Mouse (Mus musculus): ENCODE results near the gene Shf.

The Shf gene

DNA sequence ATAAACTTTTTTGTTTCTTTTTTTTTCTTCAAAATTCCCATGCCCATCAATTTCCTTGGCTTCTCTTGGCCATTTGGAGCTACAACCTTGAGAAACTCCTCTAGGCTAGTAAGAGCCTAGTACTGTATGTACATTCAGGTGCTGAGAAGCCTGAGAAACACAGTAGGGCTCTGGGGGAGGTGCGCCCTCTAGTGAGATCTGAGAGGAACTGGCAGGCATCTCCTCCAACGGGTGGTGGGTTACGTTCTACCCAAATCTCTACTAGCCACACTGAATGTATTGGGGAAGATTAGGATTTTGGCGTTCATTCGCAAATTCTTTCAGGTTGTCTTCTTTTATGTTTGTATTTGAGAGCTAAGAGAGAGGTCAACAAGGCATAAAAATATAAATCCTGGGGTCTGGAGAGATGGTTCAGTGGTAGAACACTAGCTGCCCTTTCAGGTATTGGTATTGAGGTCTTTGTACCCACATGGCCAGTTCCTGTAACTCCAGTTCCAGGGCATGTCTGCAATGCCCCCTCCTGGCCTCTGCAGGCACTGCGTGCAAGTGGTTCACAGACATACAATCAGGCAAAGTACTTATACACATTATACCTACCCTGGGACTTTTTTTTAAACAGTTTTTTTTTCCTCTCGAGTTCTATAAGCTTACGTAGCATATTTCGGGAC is 66.3 kb downstream of the Shf start:
- in situ Hi-C loops (cut with MboI, MseI), result loop anchor here (10.0 kb wide), 1 partner anchor 228 kb away; no protein-coding TSS in a partner anchor

DNA sequence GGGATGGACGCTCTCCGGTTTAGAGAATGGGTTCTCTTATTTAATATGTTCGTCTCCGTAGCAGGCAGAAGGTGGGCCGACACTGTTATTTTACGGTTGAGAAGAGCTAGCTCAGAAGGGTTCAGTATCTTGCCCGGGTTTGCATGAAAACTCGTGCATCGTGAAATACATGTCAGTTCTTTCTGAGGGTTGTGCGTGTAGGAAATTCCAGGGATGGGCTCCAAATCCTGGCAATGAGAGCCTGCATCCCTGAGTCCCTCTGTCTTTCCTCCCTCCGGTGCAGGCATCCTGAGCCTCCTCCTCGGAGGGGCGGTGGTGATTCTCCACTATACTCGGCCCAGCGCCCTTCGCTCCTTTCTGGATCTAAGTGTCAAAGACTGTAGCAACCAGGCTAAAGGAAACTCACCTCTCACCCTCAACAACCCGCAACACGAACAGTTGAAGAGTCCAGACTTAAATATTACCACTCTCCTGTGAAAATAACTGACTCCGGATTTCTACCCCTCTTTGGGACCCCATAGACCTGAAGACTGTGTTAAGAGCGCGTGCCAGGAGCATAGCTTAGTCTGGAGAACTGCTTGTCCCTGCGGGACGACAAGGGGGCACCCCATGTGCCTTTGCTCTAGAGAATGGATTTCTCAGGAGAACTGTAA is 66.9 kb downstream of the Shf start:
- in situ Hi-C loops (cut with MboI, MseI), result loop anchor here (10.0 kb wide), 1 partner anchor 227 kb away; no protein-coding TSS in a partner anchor

DNA sequence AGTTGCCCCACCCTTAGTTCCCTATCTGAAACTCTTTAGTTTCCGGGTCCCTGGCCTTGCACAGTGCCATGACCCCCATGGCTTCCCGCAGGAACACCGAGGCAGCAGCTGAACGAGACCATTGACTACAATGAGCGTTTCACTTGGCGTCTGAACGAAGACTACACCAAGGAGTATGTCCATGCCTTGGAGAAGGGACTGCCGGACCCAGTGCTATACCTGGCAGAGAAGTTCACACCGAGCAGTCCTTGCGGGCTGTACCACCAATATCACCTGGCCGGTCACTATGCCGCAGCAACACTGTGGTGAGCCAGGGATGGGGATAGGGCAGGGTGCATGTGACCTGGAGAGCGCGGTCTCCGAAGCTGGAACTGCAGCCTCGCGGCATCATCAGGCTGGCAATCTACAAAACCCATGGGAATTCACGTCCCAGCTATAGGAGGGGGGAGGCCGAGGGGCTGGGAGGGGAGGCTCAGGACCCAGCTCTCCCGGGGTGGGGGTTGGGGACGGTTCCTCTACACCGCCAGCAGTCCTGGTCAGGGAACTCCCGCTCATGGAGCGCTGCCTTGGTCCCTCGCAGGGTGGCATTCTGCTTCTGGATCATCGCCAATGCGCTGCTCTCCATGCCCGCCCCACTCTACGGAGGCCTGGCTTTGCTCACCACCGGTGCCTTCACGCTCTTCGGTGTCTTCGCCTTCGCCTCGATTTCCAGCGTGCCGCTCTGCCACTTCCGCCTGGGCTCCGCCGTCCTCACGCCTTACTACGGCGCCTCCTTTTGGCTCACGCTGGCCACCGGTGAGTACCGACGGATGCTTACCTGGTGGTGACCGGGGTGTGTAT is 67.7 kb downstream of the Shf start:
- in situ Hi-C loops (cut with MboI, MseI), result loop anchor here (10.0 kb wide), 1 partner anchor 226 kb away; no protein-coding TSS in a partner anchor

DNA sequence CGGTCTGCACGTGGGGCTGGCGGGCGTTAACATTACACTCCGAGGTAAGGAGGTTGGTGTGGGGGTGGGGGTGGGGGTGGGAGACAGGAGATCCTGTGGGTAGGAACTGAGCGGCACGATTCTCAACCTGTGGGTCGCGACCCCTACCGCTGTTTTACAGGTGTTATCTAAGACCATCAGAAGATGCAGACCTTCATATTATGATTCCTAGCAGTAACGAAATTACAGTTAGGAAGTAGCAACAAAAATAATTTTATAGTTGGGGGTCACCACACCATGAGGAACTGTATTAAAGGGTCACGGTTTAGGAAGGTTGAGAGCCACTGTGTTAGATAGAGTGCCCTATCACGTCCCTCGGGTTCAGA is 68.3 kb downstream of the Shf start:
- in situ Hi-C loops (cut with MboI, MseI), result loop anchor here (10.0 kb wide), 1 partner anchor 226 kb away; no protein-coding TSS in a partner anchor

- in situ Hi-C loops (cut with MboI, MseI), result loop anchor here (10.0 kb wide), 1 partner anchor 225 kb away; no protein-coding TSS in a partner anchor
Measured at GRCm38 (mm10) chr2:122299911-122300655, 68.9 kb downstream of the Shf start.

Measured in T-helper 2 cell (primary cell).